ENCODE assay signal across 9 mouse cellular contexts in the genomic region with DNA sequence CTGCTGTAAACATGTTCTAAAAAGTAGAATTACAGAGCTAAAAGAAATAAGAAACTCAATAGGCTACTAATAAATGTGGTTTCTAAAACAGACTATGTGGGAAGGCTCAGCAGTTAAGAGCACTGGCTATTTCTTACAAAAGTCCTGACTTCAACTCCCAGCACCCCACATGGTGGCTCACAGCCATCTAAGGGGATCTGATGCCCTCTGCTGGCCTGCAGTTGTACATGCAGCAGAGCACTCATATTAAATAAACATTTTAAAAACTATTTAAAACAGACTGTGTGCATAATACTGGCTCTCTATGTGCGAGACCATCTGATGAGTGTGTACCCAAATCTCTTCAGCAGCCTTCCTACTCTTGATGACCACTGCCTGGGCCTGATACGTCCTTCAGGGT. TPM values are rescaled to one million over a fixed set of nuclear protein-coding genes. Genes with fewer than 3 reads are reported as not detected.
DNase-seq lines count a peak whose midpoint lies in the region; ATAC-seq lines count a peak whose summit lies in the region.
"Had no signal": no experiment of that assay in that cellular context is flagged by ENCODE, and none has a peak within 500 bp of the region (broad histone marks: within the 10 kb centered on the region; RNA-seq: fewer than 3 reads in every experiment).

No protein-coding gene starts in this region.

- H3K36me3 ChIP-seq in heart, embryonic 10.5 days, result peaks cover 55% of the 10 kb centered on the region

- 92% methylated on average over 2 of the region's 2 CpGs for WGBS in heart, embryonic 10.5 days

- peak; percentile 18 for DNase-seq in heart, postnatal 4 days
- DNase-seq in heart, adult 8-10 months (ENCODE audit: low spot score), result no peak
- DNase-seq in thymus, postnatal 25 days, result peak; percentile 18
- DNase-seq in thymus, adult 18-20 months, result no peak
- DNase-seq in thymus, postnatal 4 days, result peak; percentile 59
- no peak for DNase-seq in heart, embryonic 10.5 days (ENCODE audit: low spot score)
- DNase-seq: adrenal gland, postnatal 25 days had no signal

- peak; percentile 13; the same call in 1 of the 2 replicates for ATAC-seq in erythroid progenitor cell, adult 5-6 weeks (replicated peaks; ENCODE audit: low FRiP score, poor library complexity, severe bottlenecking)
- ATAC-seq in inflammation-experienced regulatory T-cells, adult 6 months, result no peak

- H3K4me1 ChIP-seq in heart, embryonic 10.5 days, result no peaks in the 10 kb centered on the region

- H3K9me3 ChIP-seq in heart, embryonic 10.5 days, result no peaks in the 10 kb centered on the region

- no peak overlapping the region for H3K4me3 ChIP-seq in heart, embryonic 10.5 days

- no peaks in the 10 kb centered on the region for H3K27me3 ChIP-seq in heart, embryonic 10.5 days (ENCODE audit: insufficient read depth, poor library complexity, severe bottlenecking)

- H3K27ac ChIP-seq in heart, embryonic 10.5 days, result no peak overlapping the region

RNA-seq across cellular contexts. Expression of gene Ipo11, which starts 42.5 kb away (rescaled TPM):
- total RNA-seq in heart, postnatal 4 days (2021), result 10 to 100 TPM; 36.4 to 41.3 TPM
- 10 to 100 TPM; 23.9 to 26.6 (median 24.9) TPM for total RNA-seq in heart, adult 8-10 months (2022)
- total RNA-seq in erythroid progenitor cell, adult 5-6 weeks (2015; ENCODE audit: low replicate concordance), result 35.0 and 48.6 TPM in 2 replicates
- total RNA-seq in erythroid progenitor cell, adult 5-6 weeks (2017; ENCODE audit: low replicate concordance), result 50.1 and 69.7 TPM in 2 replicates
- 88.0 and 96.0 TPM in 2 replicates for polyA plus RNA-seq in heart, embryonic 10.5 days (2016; fragmentation: Nextera tagmentation; extraction: Ambion mirVana)
- 10 to 100 TPM; 24.8 to 35.1 (median 34.1) TPM for polyA plus RNA-seq in inflammation-experienced regulatory T-cells, adult 6 months (2017; shearing (Covaris generic))

RNA-seq across cellular contexts. Expression of gene Dimt1, which starts 52.6 kb away (rescaled TPM):
- total RNA-seq in heart, postnatal 4 days (2021), result 10 to 100 TPM; 12.8 to 14.1 TPM
- total RNA-seq in heart, adult 8-10 months (2022), result 1 to 10 TPM; 5.7 to 7.8 (median 6.7) TPM
- 6.5 and 9.2 TPM in 2 replicates for total RNA-seq in erythroid progenitor cell, adult 5-6 weeks (2015; ENCODE audit: low replicate concordance)
- total RNA-seq in erythroid progenitor cell, adult 5-6 weeks (2017; ENCODE audit: low replicate concordance), result 4.2 and 6.7 TPM in 2 replicates
- polyA plus RNA-seq in heart, embryonic 10.5 days (2016; fragmentation: Nextera tagmentation; extraction: Ambion mirVana), result 38.3 and 47.6 TPM in 2 replicates
- 10 to 100 TPM; 25.0 to 31.0 (median 29.8) TPM for polyA plus RNA-seq in inflammation-experienced regulatory T-cells, adult 6 months (2017; shearing (Covaris generic))

Comparison
In these comparisons a context has a peak if more than half of its experiments do, and no peak if none do; other contexts are left out.
1. DNase-seq: peak in heart, postnatal 4 days (single experiment), thymus, postnatal 25 days (single experiment) and thymus, postnatal 4 days (single experiment); none in heart, adult 8-10 months (single experiment), thymus, adult 18-20 months (0 of 2) and heart, embryonic 10.5 days (single experiment).